Mouse (Mus musculus) kidney, adult 9 months (tissue): ENCODE measurements around the gene Fam166a.

Experiments used
- DNase-seq: peaks from one replicate; pipeline ENCODE4 v3.0.0; 2022

The Fam166a gene

GRCm38 (mm10) chr2:25218445-25218844 lies at the start of gene Fam166a:
Fam166a (plus strand) TSS chr2:25218745.
- DNase-seq = peak; percentile 4

- no peak for DNase-seq
Measured at GRCm38 (mm10) chr2:25169778-25170177, 48.8 kb upstream of the Fam166a start.

GRCm38 (mm10) chr2:25170326-25171100 lies 48.0 kb upstream of the Fam166a start:
- DNase-seq = peak; percentile 22

- no peak for DNase-seq
Measured at GRCm38 (mm10) chr2:25171101-25171768, 47.3 kb upstream of the Fam166a start.

GRCm38 (mm10) chr2:25171769-25172153 lies 46.8 kb upstream of the Fam166a start:
- DNase-seq = no peak

- no peak for DNase-seq
Measured at GRCm38 (mm10) chr2:25172629-25173028, 45.9 kb upstream of the Fam166a start.

GRCm38 (mm10) chr2:25173821-25174220 lies 44.7 kb upstream of the Fam166a start:
- DNase-seq = no peak

- DNase-seq = peak; percentile 92
Measured at GRCm38 (mm10) chr2:25174866-25175689, 43.5 kb upstream of the Fam166a start.

GRCm38 (mm10) chr2:25175690-25176078 lies 42.9 kb upstream of the Fam166a start:
- DNase-seq = no peak

- peak; percentile 60 for DNase-seq
Measured at GRCm38 (mm10) chr2:25176573-25176972, 42.0 kb upstream of the Fam166a start.

GRCm38 (mm10) chr2:25177076-25177475 lies 41.5 kb upstream of the Fam166a start:
- DNase-seq = no peak

GRCm38 (mm10) chr2:25177685-25178084 lies 40.9 kb upstream of the Fam166a start:
- peak; percentile 59 for DNase-seq

- DNase-seq = no peak
Measured at GRCm38 (mm10) chr2:25178285-25178972, 40.1 kb upstream of the Fam166a start.

- DNase-seq = no peak
Measured at GRCm38 (mm10) chr2:25179566-25180217, 38.9 kb upstream of the Fam166a start.

GRCm38 (mm10) chr2:25180478-25180903 lies 38.1 kb upstream of the Fam166a start, which contains the start of gene Nrarp:
Nrarp (plus strand) TSS chr2:25180758.
- DNase-seq = peak; percentile 93

GRCm38 (mm10) chr2:25180973-25181890 lies 37.3 kb upstream of the Fam166a start:
- DNase-seq = no peak

GRCm38 (mm10) chr2:25181891-25182397 lies 36.6 kb upstream of the Fam166a start:
- DNase-seq = no peak

- no peak for DNase-seq
Measured at GRCm38 (mm10) chr2:25182664-25183063, 35.9 kb upstream of the Fam166a start.

GRCm38 (mm10) chr2:25183336-25183735 lies 35.2 kb upstream of the Fam166a start:
- DNase-seq = no peak

- no peak for DNase-seq
Measured at GRCm38 (mm10) chr2:25184496-25184895, 34.0 kb upstream of the Fam166a start.
